Mouse (Mus musculus) brain, embryonic 14.5 days (tissue): ENCODE measurements at regions not wholly inside any gene's neighbourhood (a gene's known extent, or its start where the extent isn't known, plus 50 kb on each side); places are given as distances from the start of the nearest gene placed in this dataset.

Experiments
- CTCF ChIP-seq: fragments of 200-500 bp; IDR thresholded peaks from 2 replicates; pipeline ENCODE4 v1.5.1; 2012; ENCODE audit warnings: inconsistent platforms, mild to moderate bottlenecking, moderate library complexity, borderline replicate concordance; ENCODE audit not compliant: insufficient read depth, insufficient read length; ENCODE audit errors: extremely low read depth
- POLR2A ChIP-seq: fragments of 200-500 bp; IDR thresholded peaks from 2 replicates; pipeline ENCODE4 v1.6.1; 2012; ENCODE audit warnings: mild to moderate bottlenecking, inconsistent platforms, borderline replicate concordance; ENCODE audit not compliant: poor library complexity, insufficient read depth, insufficient read length, severe bottlenecking; ENCODE audit errors: extremely low read depth

- no peak for TF ChIP-seq CTCF
- no peak for TF ChIP-seq POLR2A
Measured at GRCm38 (mm10) chr1:107765307-107765706, 175.5 kb downstream of the Serpinb8 start.
